ENCODE assay signal across 16 mouse cellular contexts in genomic region chr2:93435577-93435976, GRCm38 (mm10). TPM values are rescaled to one million over a fixed set of nuclear protein-coding genes. Genes with fewer than 3 reads are reported as not detected.
DNase-seq lines count a peak whose midpoint lies in the region; ATAC-seq and TF ChIP-seq lines count a peak whose summit lies in the region.
"Had no signal": no experiment of that assay in that cellular context is flagged by ENCODE, and none has a peak within 500 bp of the region (broad histone marks: within the 10 kb centered on the region; RNA-seq: fewer than 3 reads in every experiment).

No protein-coding gene starts in this region.

- 71% methylated on average over 4 of the region's 4 CpGs for WGBS in liver, embryonic 12.5 days (ENCODE audit: insufficient replicate concordance)
- WGBS in liver, embryonic 11.5 days: 64% methylated on average over 4 of the region's 4 CpGs
- 82% methylated on average over 4 of the region's 4 CpGs for WGBS in limb, embryonic 10.5 days
- 84% methylated on average over 4 of the region's 4 CpGs for WGBS in hindbrain, embryonic 12.5 days

- H3K9me3 ChIP-seq in liver, embryonic 12.5 days (replicated peaks): no peaks in the 10 kb centered on the region
- no peaks in the 10 kb centered on the region for H3K9me3 ChIP-seq in liver, embryonic 11.5 days (ENCODE audit: control insufficient read depth, low read length)
- H3K9me3 ChIP-seq in limb, embryonic 10.5 days (replicated peaks): no peaks in the 10 kb centered on the region
- no peaks in the 10 kb centered on the region for H3K9me3 ChIP-seq in hindbrain, embryonic 12.5 days (replicated peaks)
- H3K9me3 ChIP-seq: neural tube, embryonic 13.5 days had no signal

- H3K36me3 ChIP-seq in liver, embryonic 12.5 days: peaks cover 60% of the 10 kb centered on the region
- H3K36me3 ChIP-seq in liver, embryonic 11.5 days (ENCODE audit: control insufficient read depth, insufficient read depth, low read length): no peaks in the 10 kb centered on the region
- no peaks in the 10 kb centered on the region for H3K36me3 ChIP-seq in limb, embryonic 10.5 days
- peaks cover 47% of the 10 kb centered on the region for H3K36me3 ChIP-seq in myocyte (ENCODE audit: control insufficient read depth, insufficient read depth)
- H3K36me3 ChIP-seq in hindbrain, embryonic 12.5 days: no peaks in the 10 kb centered on the region
- H3K36me3 ChIP-seq: neural tube, embryonic 13.5 days had no signal

- H3ac ChIP-seq in myocyte (ENCODE audit: control insufficient read depth, insufficient read length): no peak overlapping the region

- peaks cover 30% of the 10 kb centered on the region for H3K79me2 ChIP-seq in myocyte (ENCODE audit: control insufficient read depth, insufficient read depth)

- H3K4me2 ChIP-seq in liver, embryonic 12.5 days: no peak overlapping the region
- H3K4me2 ChIP-seq in liver, embryonic 11.5 days: no peak overlapping the region
- H3K4me2 ChIP-seq in myocyte (ENCODE audit: low read depth): no peak overlapping the region
- no peak overlapping the region for H3K4me2 ChIP-seq in hindbrain, embryonic 12.5 days (replicated peaks)
- H3K4me2 ChIP-seq: lung, embryonic 14.5 days; neural tube, embryonic 13.5 days had no signal

- no peak overlapping the region for H3K4me3 ChIP-seq in liver, embryonic 12.5 days
- no peak overlapping the region for H3K4me3 ChIP-seq in liver, embryonic 11.5 days (ENCODE audit: low read depth, low read length)
- H3K4me3 ChIP-seq in limb, embryonic 10.5 days: no peak overlapping the region
- no peak overlapping the region for H3K4me3 ChIP-seq in myocyte
- no peak overlapping the region for H3K4me3 ChIP-seq in hindbrain, embryonic 12.5 days
- H3K4me3 ChIP-seq: neural tube, embryonic 13.5 days had no signal

- no peak for DNase-seq in liver, embryonic 11.5 days (ENCODE audit: low spot score)
- peak; percentile 31 for DNase-seq in adipocyte (ENCODE audit: low spot score)
- DNase-seq in limb, embryonic 10.5 days (ENCODE audit: low spot score): no peak
- DNase-seq in gastrocnemius, postnatal 10 days: no peak
- DNase-seq: adrenal gland, postnatal 10 days; cerebellum, adult 11-12 months; cerebellum, postnatal 25 days; heart, adult 18-20 months; layer of hippocampus, postnatal 36 days; lung, embryonic 14.5 days; right cerebral cortex, postnatal 14 days had no signal

- no peaks in the 10 kb centered on the region for H3K27me3 ChIP-seq in liver, embryonic 12.5 days (replicated peaks)
- H3K27me3 ChIP-seq in liver, embryonic 11.5 days (replicated peaks; ENCODE audit: control insufficient read depth, insufficient read depth, low read length): no peaks in the 10 kb centered on the region; the same call in 1 of the 2 replicates
- H3K27me3 ChIP-seq in limb, embryonic 10.5 days (ENCODE audit: low read depth, poor library complexity, severe bottlenecking): no peaks in the 10 kb centered on the region
- no peaks in the 10 kb centered on the region for H3K27me3 ChIP-seq in myocyte (ENCODE audit: control insufficient read depth, insufficient read depth, insufficient read length)
- H3K27me3 ChIP-seq in hindbrain, embryonic 12.5 days: no peaks in the 10 kb centered on the region
- H3K27me3 ChIP-seq: neural tube, embryonic 13.5 days had no signal

- no peak overlapping the region for H3K27ac ChIP-seq in liver, embryonic 12.5 days
- no peak overlapping the region for H3K27ac ChIP-seq in liver, embryonic 11.5 days (ENCODE audit: low read depth, low read length)
- H3K27ac ChIP-seq in limb, embryonic 10.5 days: peak overlapping the region; percentile 48
- H3K27ac ChIP-seq in hindbrain, embryonic 12.5 days: no peak overlapping the region
- H3K27ac ChIP-seq: neural tube, embryonic 13.5 days had no signal

- no peak for TF ChIP-seq POLR2A in myocyte (IDR thresholded peaks at IDR 0.05; ENCODE audit: insufficient read length, low read depth)

- peak; percentile 28 for ATAC-seq in liver, embryonic 12.5 days
- no peak for ATAC-seq in liver, embryonic 11.5 days (replicated peaks; ENCODE audit: low FRiP score)
- ATAC-seq in hindbrain, embryonic 12.5 days (ENCODE audit: low FRiP score): no peak
- ATAC-seq: forebrain, embryonic 16.5 days had no signal

- H3K9ac ChIP-seq in liver, embryonic 12.5 days: no peak overlapping the region
- no peak overlapping the region for H3K9ac ChIP-seq in liver, embryonic 11.5 days (ENCODE audit: low read depth, low read length)
- no peak overlapping the region for H3K9ac ChIP-seq in hindbrain, embryonic 12.5 days
- H3K9ac ChIP-seq: lung, embryonic 14.5 days; neural tube, embryonic 13.5 days had no signal

- peaks cover 31% of the 10 kb centered on the region for H3K4me1 ChIP-seq in liver, embryonic 12.5 days
- no peaks in the 10 kb centered on the region for H3K4me1 ChIP-seq in liver, embryonic 11.5 days (replicated peaks; ENCODE audit: control insufficient read depth, insufficient read depth, low read length)
- H3K4me1 ChIP-seq in limb, embryonic 10.5 days: peaks cover 62% of the 10 kb centered on the region
- H3K4me1 ChIP-seq in hindbrain, embryonic 12.5 days: peaks cover 26% of the 10 kb centered on the region

TF ChIP-seq in myocyte, 11 proteins besides CTCF, POLR2A, EP300 and RAD21:
- TF ChIP-seq POLR2AphosphoS2 (IDR thresholded peaks at IDR 0.05; ENCODE audit: insufficient read length, low read depth) (peak; percentile 9), REST (IDR thresholded peaks at IDR 0.05; ENCODE audit: insufficient read depth, insufficient read length) (no peak), MAX (IDR thresholded peaks at IDR 0.05; ENCODE audit: low read depth) (no peak)

RNA-seq across cellular contexts. Expression of gene Cd82, which starts 27.4 kb away (rescaled TPM):
- 46.2 and 49.4 TPM in 2 replicates for polyA plus RNA-seq in liver, embryonic 12.5 days (2016; fragmentation: Nextera tagmentation; extraction: Ambion mirVana)
- 16.5 and 16.9 TPM in 2 replicates for polyA plus RNA-seq in liver, embryonic 11.5 days (2014; fragmentation: Nextera tagmentation; extraction: Ambion mirVana)
- 4.1 and 7.2 TPM in 2 replicates for polyA plus RNA-seq in limb, embryonic 10.5 days (2016; fragmentation: Nextera tagmentation; extraction: Ambion mirVana)
- polyA plus RNA-seq in myocyte (2012; fragmentation: generic; extraction: Trizol): 411 TPM
- 13.2 and 15.4 TPM in 2 replicates for polyA plus RNA-seq in hindbrain, embryonic 12.5 days (2016; fragmentation: Nextera tagmentation; extraction: Ambion mirVana)
- total RNA-seq in gastrocnemius, postnatal 10 days (2021): 10 to 100 TPM; 36.7 to 43.8 TPM
